Mouse (Mus musculus): ENCODE data around the gene Son.
"Not testable (repeated sequence)": the region's sequence is repeated elsewhere in the genome, so short reads cannot be mapped to it uniquely, and the experiment has no call there.

The Son gene

GRCm38 (mm10) chr16:91623074-91623473 lies 24.2 kb upstream of the Son start:
- Histone ChIP-seq H3K36me3 (ENCODE audit: control insufficient read depth, insufficient read depth, low read length, poor library complexity, severe bottlenecking) (peaks cover 4% of the 10 kb centered on the region), H3K27me3 (ENCODE audit: control insufficient read depth, insufficient read depth, low read length, poor library complexity, severe bottlenecking) (no peaks in the 10 kb centered on the region)
- DNase-seq (ENCODE audit: low read depth, low spot score): no peak

GRCm38 (mm10) chr16:91627831-91628230 lies 19.5 kb upstream of the Son start:
- no peak for DNase-seq (ENCODE audit: low read depth, low spot score)
- no peaks in the 10 kb centered on the region for H3K27me3 ChIP-seq (ENCODE audit: control insufficient read depth, insufficient read depth, low read length, poor library complexity, severe bottlenecking)
- peaks cover 7% of the 10 kb centered on the region for H3K36me3 ChIP-seq (ENCODE audit: control insufficient read depth, insufficient read depth, low read length, poor library complexity, severe bottlenecking)

GRCm38 (mm10) chr16:91628673-91629072 lies 18.6 kb upstream of the Son start:
- Histone ChIP-seq H3K36me3 (ENCODE audit: control insufficient read depth, insufficient read depth, low read length, poor library complexity, severe bottlenecking) (peaks cover 7% of the 10 kb centered on the region), H3K27me3 (ENCODE audit: control insufficient read depth, insufficient read depth, low read length, poor library complexity, severe bottlenecking) (no peaks in the 10 kb centered on the region)
- no peak for DNase-seq (ENCODE audit: low read depth, low spot score)

- peaks cover 6% of the 10 kb centered on the region for H3K36me3 ChIP-seq (ENCODE audit: control insufficient read depth, insufficient read depth, low read length, poor library complexity, severe bottlenecking)
- no peaks in the 10 kb centered on the region for H3K27me3 ChIP-seq (ENCODE audit: control insufficient read depth, insufficient read depth, low read length, poor library complexity, severe bottlenecking)
- no peak for DNase-seq (ENCODE audit: low read depth, low spot score)
Observed at GRCm38 (mm10) chr16:91629749-91630148, 17.6 kb upstream of the Son start.

GRCm38 (mm10) chr16:91630584-91630983 lies 16.7 kb upstream of the Son start:
- peaks cover 5% of the 10 kb centered on the region for H3K36me3 ChIP-seq (ENCODE audit: control insufficient read depth, insufficient read depth, low read length, poor library complexity, severe bottlenecking)
- H3K27me3 ChIP-seq (ENCODE audit: control insufficient read depth, insufficient read depth, low read length, poor library complexity, severe bottlenecking): no peaks in the 10 kb centered on the region
- DNase-seq (ENCODE audit: low read depth, low spot score): no peak

- DNase-seq (ENCODE audit: low read depth, low spot score): no peak
- Histone ChIP-seq H3K27me3 (ENCODE audit: control insufficient read depth, insufficient read depth, low read length, poor library complexity, severe bottlenecking) (no peaks in the 10 kb centered on the region), H3K36me3 (ENCODE audit: control insufficient read depth, insufficient read depth, low read length, poor library complexity, severe bottlenecking) (peaks cover 11% of the 10 kb centered on the region)
Observed at GRCm38 (mm10) chr16:91632439-91632838, 14.9 kb upstream of the Son start.

- H3K36me3 ChIP-seq (ENCODE audit: control insufficient read depth, insufficient read depth, low read length, poor library complexity, severe bottlenecking): peaks cover 14% of the 10 kb centered on the region
- no peak for DNase-seq (ENCODE audit: low read depth, low spot score)
- H3K27me3 ChIP-seq (ENCODE audit: control insufficient read depth, insufficient read depth, low read length, poor library complexity, severe bottlenecking): no peaks in the 10 kb centered on the region
Observed at GRCm38 (mm10) chr16:91632940-91633339, 14.4 kb upstream of the Son start.

- peaks cover 14% of the 10 kb centered on the region for H3K36me3 ChIP-seq (ENCODE audit: control insufficient read depth, insufficient read depth, low read length, poor library complexity, severe bottlenecking)
- no peaks in the 10 kb centered on the region for H3K27me3 ChIP-seq (ENCODE audit: control insufficient read depth, insufficient read depth, low read length, poor library complexity, severe bottlenecking)
- DNase-seq (ENCODE audit: low read depth, low spot score): no peak
Observed at GRCm38 (mm10) chr16:91633641-91634040, 13.7 kb upstream of the Son start.

- DNase-seq (ENCODE audit: low read depth, low spot score): no peak
- H3K27me3 ChIP-seq (ENCODE audit: control insufficient read depth, insufficient read depth, low read length, poor library complexity, severe bottlenecking): no peaks in the 10 kb centered on the region
- H3K36me3 ChIP-seq (ENCODE audit: control insufficient read depth, insufficient read depth, low read length, poor library complexity, severe bottlenecking): peaks cover 29% of the 10 kb centered on the region
Observed at GRCm38 (mm10) chr16:91639161-91639560, 8.1 kb upstream of the Son start.

GRCm38 (mm10) chr16:91639636-91640035 lies 7.7 kb upstream of the Son start:
- no peaks in the 10 kb centered on the region for H3K27me3 ChIP-seq (ENCODE audit: control insufficient read depth, insufficient read depth, low read length, poor library complexity, severe bottlenecking)
- peaks cover 29% of the 10 kb centered on the region for H3K36me3 ChIP-seq (ENCODE audit: control insufficient read depth, insufficient read depth, low read length, poor library complexity, severe bottlenecking)
- DNase-seq (ENCODE audit: low read depth, low spot score): no peak

GRCm38 (mm10) chr16:91640171-91640570 lies 7.1 kb upstream of the Son start:
- no peaks in the 10 kb centered on the region for H3K27me3 ChIP-seq (ENCODE audit: control insufficient read depth, insufficient read depth, low read length, poor library complexity, severe bottlenecking)

GRCm38 (mm10) chr16:91644901-91645300 lies 2.4 kb upstream of the Son start:
- DNase-seq (ENCODE audit: low read depth, low spot score): no peak
- no peaks in the 10 kb centered on the region for H3K27me3 ChIP-seq (ENCODE audit: control insufficient read depth, insufficient read depth, low read length, poor library complexity, severe bottlenecking)
- peaks cover 19% of the 10 kb centered on the region; the same call in 1 of the 2 replicates for H3K36me3 ChIP-seq (ENCODE audit: control insufficient read depth, insufficient read depth, low read length, poor library complexity, severe bottlenecking)

More at GRCm38 (mm10) chr16:91640171-91640570, 7.1 kb upstream of the Son start:
- peaks cover 29% of the 10 kb centered on the region for H3K36me3 ChIP-seq (ENCODE audit: control insufficient read depth, insufficient read depth, low read length, poor library complexity, severe bottlenecking)
- no peak for DNase-seq (ENCODE audit: low read depth, low spot score)

GRCm38 (mm10) chr16:91645420-91645819 lies 1.9 kb upstream of the Son start:
- H3K27me3 ChIP-seq (ENCODE audit: control insufficient read depth, insufficient read depth, low read length, poor library complexity, severe bottlenecking); DNase-seq (ENCODE audit: low read depth, low spot score): not testable (repeated sequence)
- H3K36me3 ChIP-seq (ENCODE audit: control insufficient read depth, insufficient read depth, low read length, poor library complexity, severe bottlenecking): peaks cover 17% of the 10 kb centered on the region; the same call in 1 of the 2 replicates

- peak; percentile 71 for DNase-seq (ENCODE audit: low read depth, low spot score)
- no peaks in the 10 kb centered on the region for H3K27me3 ChIP-seq (ENCODE audit: control insufficient read depth, insufficient read depth, low read length, poor library complexity, severe bottlenecking)
Observed at GRCm38 (mm10) chr16:91645995-91646602, 1.2 kb upstream of the Son start.

GRCm38 (mm10) chr16:91646681-91647419 lies 456 bp upstream of the Son start, which contains the start of gene Gart:
TSS of gene Gart (minus strand) at chr16:91646952.
- peaks cover 9% of the 10 kb centered on the region for H3K36me3 ChIP-seq (ENCODE audit: control insufficient read depth, insufficient read depth, low read length, poor library complexity, severe bottlenecking)
- no peaks in the 10 kb centered on the region for H3K27me3 ChIP-seq (ENCODE audit: control insufficient read depth, insufficient read depth, low read length, poor library complexity, severe bottlenecking)
- DNase-seq (ENCODE audit: low read depth, low spot score): peak; percentile 90

More at GRCm38 (mm10) chr16:91645995-91646602, 1.2 kb upstream of the Son start:
- H3K36me3 ChIP-seq (ENCODE audit: control insufficient read depth, insufficient read depth, low read length, poor library complexity, severe bottlenecking): peaks cover 14% of the 10 kb centered on the region; the same call in 1 of the 2 replicates
